ENCODE assay signal across 19 mouse cellular contexts in the genomic region with DNA sequence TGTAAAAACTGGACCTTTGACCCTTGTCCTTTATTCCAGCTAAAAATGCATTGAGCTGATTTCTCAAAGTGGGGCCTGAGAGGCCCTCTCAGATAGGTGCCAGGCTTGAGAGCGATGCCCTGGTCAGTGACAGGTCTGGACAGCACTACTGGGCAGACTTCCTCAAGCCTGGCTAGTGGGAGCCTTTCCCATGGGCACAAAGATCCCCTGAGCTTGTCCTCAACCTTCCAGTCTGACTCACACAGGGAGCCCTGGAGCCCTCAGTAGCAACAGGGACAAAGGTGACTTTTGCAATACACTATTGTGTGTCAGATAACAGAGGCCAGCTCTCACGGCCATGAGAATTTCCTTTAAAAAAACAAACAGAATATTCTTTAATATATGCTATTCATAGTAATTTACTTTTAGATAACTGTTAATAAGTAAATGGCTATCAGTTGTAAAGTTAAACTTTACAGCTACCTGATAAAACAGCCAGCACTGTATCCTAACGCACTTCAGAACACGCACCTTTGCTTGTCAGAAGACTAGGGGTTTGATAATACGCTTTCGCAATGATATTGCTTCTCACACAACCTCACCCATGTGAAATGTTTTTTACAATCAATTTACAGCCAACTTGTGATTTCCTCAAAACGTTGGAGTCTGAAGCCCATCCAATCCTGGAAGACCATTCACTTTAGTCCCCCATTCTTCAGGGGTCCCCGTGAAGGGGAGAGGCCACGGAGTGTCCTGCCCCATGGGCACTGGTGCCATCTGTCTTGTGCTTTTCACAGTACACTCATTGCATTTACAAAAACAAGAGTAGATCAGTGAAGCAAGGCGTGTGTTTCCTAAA. TPM values are rescaled to one million over a fixed set of nuclear protein-coding genes. Genes with fewer than 3 reads are reported as not detected.
DNase-seq lines count a peak whose midpoint lies in the region; ATAC-seq and TF ChIP-seq lines count a peak whose summit lies in the region.
"Had no signal": no experiment of that assay in that cellular context is flagged by ENCODE, and none has a peak within 500 bp of the region (broad histone marks: within the 10 kb centered on the region; RNA-seq: fewer than 3 reads in every experiment).

No protein-coding gene starts in this region.

- WGBS in liver, embryonic 13.5 days (ENCODE audit: insufficient replicate concordance), result 73% methylated on average over 10 of the region's 10 CpGs
- 78% methylated on average over 10 of the region's 10 CpGs for WGBS in liver, embryonic 11.5 days
- 56% methylated on average over 10 of the region's 10 CpGs for WGBS in intestine, embryonic 15.5 days
- 60% methylated on average over 10 of the region's 10 CpGs for WGBS in stomach, postnatal 0 days

- intact Hi-C loops in left cerebral cortex, postnatal 10 days (cut with DNase I), result no loop called here

- no peaks in the 10 kb centered on the region for H3K27me3 ChIP-seq in liver, embryonic 13.5 days
- no peaks in the 10 kb centered on the region for H3K27me3 ChIP-seq in liver, embryonic 11.5 days (replicated peaks; ENCODE audit: control insufficient read depth, insufficient read depth, low read length)
- no peaks in the 10 kb centered on the region for H3K27me3 ChIP-seq in intestine, embryonic 15.5 days (replicated peaks)
- H3K27me3 ChIP-seq in stomach, postnatal 0 days (ENCODE audit: control insufficient read depth, insufficient read depth, low read length), result no peaks in the 10 kb centered on the region
- H3K27me3 ChIP-seq: CH12.LX; heart, embryonic 13.5 days; limb, embryonic 13.5 days; megakaryocyte, embryonic 14.5 days had no signal

- H3K4me2 ChIP-seq in liver, embryonic 13.5 days, result no peak overlapping the region
- no peak overlapping the region for H3K4me2 ChIP-seq in liver, embryonic 11.5 days
- no peak overlapping the region; the same call in 1 of the 2 replicates for H3K4me2 ChIP-seq in intestine, embryonic 15.5 days (replicated peaks)
- H3K4me2 ChIP-seq in stomach, postnatal 0 days (replicated peaks; ENCODE audit: low read depth), result no peak overlapping the region
- H3K4me2 ChIP-seq: heart, embryonic 13.5 days; limb, embryonic 13.5 days had no signal

- H3K36me3 ChIP-seq in liver, embryonic 13.5 days, result no peaks in the 10 kb centered on the region
- no peaks in the 10 kb centered on the region for H3K36me3 ChIP-seq in liver, embryonic 11.5 days (ENCODE audit: control insufficient read depth, insufficient read depth, low read length)
- H3K36me3 ChIP-seq in intestine, embryonic 15.5 days, result no peaks in the 10 kb centered on the region
- H3K36me3 ChIP-seq in stomach, postnatal 0 days (ENCODE audit: control insufficient read depth, insufficient read depth, low read length), result no peaks in the 10 kb centered on the region

- H3K4me1 ChIP-seq in liver, embryonic 13.5 days (replicated peaks), result no peaks in the 10 kb centered on the region
- H3K4me1 ChIP-seq in liver, embryonic 11.5 days (replicated peaks; ENCODE audit: control insufficient read depth, insufficient read depth, low read length), result no peaks in the 10 kb centered on the region
- H3K4me1 ChIP-seq in intestine, embryonic 15.5 days (replicated peaks), result no peaks in the 10 kb centered on the region
- H3K4me1 ChIP-seq in stomach, postnatal 0 days (replicated peaks; ENCODE audit: control insufficient read depth, insufficient read depth), result no peaks in the 10 kb centered on the region
- H3K4me1 ChIP-seq: heart, embryonic 13.5 days; limb, embryonic 13.5 days; megakaryocyte, embryonic 14.5 days had no signal

- H3K27ac ChIP-seq in liver, embryonic 13.5 days, result peak overlapping the region; percentile 15; the same call in 1 of the 2 replicates
- H3K27ac ChIP-seq in liver, embryonic 11.5 days (ENCODE audit: low read depth, low read length), result no peak overlapping the region
- H3K27ac ChIP-seq in intestine, embryonic 15.5 days, result peak overlapping the region; percentile 89
- peak overlapping the region; percentile 40 for H3K27ac ChIP-seq in stomach, postnatal 0 days (replicated peaks)
- H3K27ac ChIP-seq: heart, embryonic 13.5 days; hindbrain, embryonic 10.5 days; left cerebral cortex, adult 2 months; limb, embryonic 13.5 days had no signal

- peaks cover 5% of the 10 kb centered on the region; the same call in 1 of the 2 replicates for H3K9me3 ChIP-seq in liver, embryonic 13.5 days (replicated peaks)
- H3K9me3 ChIP-seq in liver, embryonic 11.5 days (ENCODE audit: control insufficient read depth, low read length), result peaks cover 5% of the 10 kb centered on the region; the same call in 1 of the 2 replicates
- no peaks in the 10 kb centered on the region for H3K9me3 ChIP-seq in intestine, embryonic 15.5 days
- no peaks in the 10 kb centered on the region for H3K9me3 ChIP-seq in stomach, postnatal 0 days (ENCODE audit: control insufficient read depth, low read length)

- TF ChIP-seq CTCF in stomach, postnatal 0 days (IDR thresholded peaks at IDR 0.05; ENCODE audit: low read depth), result no peak; the same call in 1 of the 2 replicates

- ATAC-seq in liver, embryonic 13.5 days (ENCODE audit: low read depth), result peak; percentile 63; the same call in 1 of the 2 replicates
- no peak for ATAC-seq in liver, embryonic 11.5 days (replicated peaks; ENCODE audit: low FRiP score)
- ATAC-seq in intestine, embryonic 15.5 days, result peak; percentile 94
- peak; percentile 90 for ATAC-seq in stomach, postnatal 0 days (ENCODE audit: low FRiP score, low TSS enrichment)
- ATAC-seq: lung, postnatal 0 days had no signal

- no peak overlapping the region for H3K9ac ChIP-seq in liver, embryonic 13.5 days
- H3K9ac ChIP-seq in liver, embryonic 11.5 days (ENCODE audit: low read depth, low read length), result no peak overlapping the region
- H3K9ac ChIP-seq in intestine, embryonic 15.5 days, result no peak overlapping the region
- H3K9ac ChIP-seq in stomach, postnatal 0 days (ENCODE audit: low read length), result no peak overlapping the region
- H3K9ac ChIP-seq: heart, embryonic 13.5 days; limb, embryonic 13.5 days had no signal

- DNase-seq in adrenal gland, adult 2 months, result peak; percentile 79
- DNase-seq in adrenal gland, postnatal 4 days (ENCODE audit: low spot score in 2 of 2), result no peak
- no peak for DNase-seq in liver, embryonic 13.5 days
- no peak for DNase-seq in liver, embryonic 11.5 days (ENCODE audit: low spot score)
- peak; percentile 68 for DNase-seq in stomach, postnatal 0 days (ENCODE audit: low spot score)
- DNase-seq in lung, postnatal 25 days (ENCODE audit: low spot score), result no peak
- DNase-seq in left cerebral cortex, postnatal 10 days (ENCODE audit: extremely low spot score in 1 of 2, low spot score in 2 of 2), result no peak
- DNase-seq: cerebellum, postnatal 10 days; embryo, embryonic 11 days; gastrocnemius, postnatal 14 days; kidney, adult 18-20 months had no signal

- no peak overlapping the region for H3K4me3 ChIP-seq in liver, embryonic 13.5 days (replicated peaks)
- H3K4me3 ChIP-seq in liver, embryonic 11.5 days (ENCODE audit: low read depth, low read length), result no peak overlapping the region
- no peak overlapping the region for H3K4me3 ChIP-seq in intestine, embryonic 15.5 days (replicated peaks)
- no peak overlapping the region for H3K4me3 ChIP-seq in stomach, postnatal 0 days (ENCODE audit: low read depth, low read length)
- H3K4me3 ChIP-seq: heart, embryonic 13.5 days; hindbrain, embryonic 10.5 days; left cerebral cortex, adult 2 months; limb, embryonic 13.5 days; megakaryocyte, embryonic 14.5 days had no signal

- no peak for TF ChIP-seq EP300 in stomach, postnatal 0 days (optimal IDR thresholded peaks at IDR 0.05)

RNA-seq across cellular contexts. Expression of a gene that starts 42.9 kb away (rescaled TPM):
- 100 to 1,000 TPM; 136 to 390 TPM for total RNA-seq in adrenal gland, adult 2 months (2021)
- 14.5 and 24.4 TPM in 2 replicates for polyA plus RNA-seq in adrenal gland, adult 2 months (2012; rRNA removed)
- total RNA-seq in adrenal gland, postnatal 4 days (2021), result 100 to 1,000 TPM; 175 to 181 TPM
- 45.0 and 58.2 TPM in 2 replicates for polyA plus RNA-seq in liver, embryonic 13.5 days (2015; fragmentation: Nextera tagmentation; extraction: Ambion mirVana)
- 82.1 and 94.4 TPM in 2 replicates for polyA plus RNA-seq in liver, embryonic 11.5 days (2014; fragmentation: Nextera tagmentation; extraction: Ambion mirVana)
- 143 and 152 TPM in 2 replicates for polyA plus RNA-seq in intestine, embryonic 15.5 days (2015; fragmentation: Nextera tagmentation; extraction: Ambion mirVana)
- polyA plus RNA-seq in stomach, postnatal 0 days (2015; fragmentation: Nextera tagmentation; extraction: Ambion mirVana), result 128 and 139 TPM in 2 replicates
- total RNA-seq in left cerebral cortex, postnatal 10 days (2021), result 10 to 100 TPM; 67.1 to 69.7 TPM

RNA-seq across cellular contexts. Expression of a gene that starts 52.6 kb away (rescaled TPM):
- 10 to 100 TPM; 13.5 to 27.1 TPM for total RNA-seq in adrenal gland, adult 2 months (2021)
- polyA plus RNA-seq in adrenal gland, adult 2 months (2012; rRNA removed), result 2.0 and 2.1 TPM in 2 replicates
- 10 to 100 TPM; 32.7 to 33.0 TPM for total RNA-seq in adrenal gland, postnatal 4 days (2021)
- 0.52 and 0.81 TPM in 2 replicates for polyA plus RNA-seq in liver, embryonic 13.5 days (2015; fragmentation: Nextera tagmentation; extraction: Ambion mirVana)
- 2.3 and 2.8 TPM in 2 replicates for polyA plus RNA-seq in liver, embryonic 11.5 days (2014; fragmentation: Nextera tagmentation; extraction: Ambion mirVana)
- polyA plus RNA-seq in intestine, embryonic 15.5 days (2015; fragmentation: Nextera tagmentation; extraction: Ambion mirVana), result 8.5 and 9.8 TPM in 2 replicates
- polyA plus RNA-seq in stomach, postnatal 0 days (2015; fragmentation: Nextera tagmentation; extraction: Ambion mirVana), result 3.0 TPM in 2 replicates
- 10 to 100 TPM; 14.3 to 17.6 TPM for total RNA-seq in left cerebral cortex, postnatal 10 days (2021)

Comparison
In these comparisons a context has a peak if more than half of its experiments do, and no peak if none do; other contexts are left out.
1. DNase-seq: peak in adrenal gland, adult 2 months (single experiment) and stomach, postnatal 0 days (single experiment); none in adrenal gland, postnatal 4 days (0 of 2), liver, embryonic 13.5 days (single experiment), liver, embryonic 11.5 days (single experiment), lung, postnatal 25 days (single experiment) and left cerebral cortex, postnatal 10 days (0 of 2).